In the genomic region with DNA sequence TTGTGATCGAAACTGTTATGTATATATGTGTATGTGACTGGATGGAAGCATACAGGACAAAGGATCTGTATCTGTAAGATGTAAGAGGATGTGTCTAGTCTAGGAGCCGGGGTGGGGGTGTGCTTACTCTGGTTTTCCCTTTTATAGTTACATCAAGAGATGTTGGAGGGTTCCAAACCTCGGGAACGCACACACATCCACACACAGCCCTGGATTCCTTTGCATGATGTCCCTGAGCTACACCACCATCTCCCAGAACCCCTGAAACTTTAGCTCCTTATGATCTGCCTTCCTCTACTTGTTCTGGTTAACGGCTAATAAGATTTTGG, we compare ENCODE assay signal across 9 mouse cellular contexts. TPM values are rescaled to one million over a fixed set of nuclear protein-coding genes. Genes with fewer than 3 reads are reported as not detected.
DNase-seq lines count a peak whose midpoint lies in the region; ATAC-seq lines count a peak whose summit lies in the region.
"Had no signal": no experiment of that assay in that cellular context is flagged by ENCODE, and none has a peak within 500 bp of the region (broad histone marks: within the 10 kb centered on the region; RNA-seq: fewer than 3 reads in every experiment).

No protein-coding gene starts in this region.

- H3K4me2 ChIP-seq in heart, embryonic 11.5 days, result peak overlapping the region; percentile 95
- H3K4me2 ChIP-seq in forebrain, embryonic 16.5 days (ENCODE audit: low read length), result peak overlapping the region; percentile 37; the same call in 1 of the 2 replicates
- peak overlapping the region; percentile 95 for H3K4me2 ChIP-seq in liver, embryonic 11.5 days

- 87% methylated on average over 5 of the region's 5 CpGs for WGBS in heart, embryonic 11.5 days (ENCODE audit: insufficient replicate concordance)
- 91% methylated on average over 5 of the region's 5 CpGs for WGBS in forebrain, embryonic 16.5 days
- 75% methylated on average over 5 of the region's 5 CpGs for WGBS in liver, embryonic 11.5 days

- H3K9me3 ChIP-seq in heart, embryonic 11.5 days (replicated peaks; ENCODE audit: control insufficient read depth, low read length), result no peaks in the 10 kb centered on the region
- no peaks in the 10 kb centered on the region for H3K9me3 ChIP-seq in forebrain, embryonic 16.5 days (ENCODE audit: control insufficient read depth, low read length)
- H3K9me3 ChIP-seq in liver, embryonic 11.5 days (ENCODE audit: control insufficient read depth, low read length), result no peaks in the 10 kb centered on the region
- H3K9me3 ChIP-seq: midbrain, embryonic 12.5 days had no signal

- H3K27me3 ChIP-seq in heart, embryonic 11.5 days (ENCODE audit: control insufficient read depth, insufficient read depth, low read length), result peaks cover 7% of the 10 kb centered on the region; the same call in 1 of the 2 replicates
- no peaks in the 10 kb centered on the region for H3K27me3 ChIP-seq in forebrain, embryonic 16.5 days (replicated peaks; ENCODE audit: control insufficient read depth, insufficient read depth, low read length)
- H3K27me3 ChIP-seq in liver, embryonic 11.5 days (replicated peaks; ENCODE audit: control insufficient read depth, insufficient read depth, low read length), result no peaks in the 10 kb centered on the region

- ATAC-seq in heart, embryonic 11.5 days (replicated peaks; ENCODE audit: insufficient number of reproducible peaks, low FRiP score, low TSS enrichment), result no peak
- no peak for ATAC-seq in forebrain, embryonic 16.5 days
- ATAC-seq in liver, embryonic 11.5 days (replicated peaks; ENCODE audit: low FRiP score), result no peak

- DNase-seq in heart, adult 8-10 months (ENCODE audit: low spot score), result no peak
- peak; percentile 70 for DNase-seq in 3T3-L1 (ENCODE audit: low read depth, low spot score)
- no peak for DNase-seq in liver, embryonic 11.5 days (ENCODE audit: low spot score)
- no peak for DNase-seq in spleen, postnatal 4 days (ENCODE audit: low spot score in 2 of 2)
- no peak for DNase-seq in gastrocnemius, adult 8-10 months (ENCODE audit: low spot score in 2 of 2)
- no peak for DNase-seq in layer of hippocampus, adult 8-10 months (ENCODE audit: low spot score in 2 of 2)

- peak overlapping the region; percentile 78 for H3K27ac ChIP-seq in heart, embryonic 11.5 days (ENCODE audit: low read depth, low read length)
- H3K27ac ChIP-seq in forebrain, embryonic 16.5 days (ENCODE audit: low read length), result peak overlapping the region; percentile 44; the same call in 1 of the 2 replicates
- H3K27ac ChIP-seq in liver, embryonic 11.5 days (ENCODE audit: low read depth, low read length), result peak overlapping the region; percentile 60; the same call in 1 of the 2 replicates
- H3K27ac ChIP-seq: midbrain, embryonic 12.5 days had no signal

- no peak overlapping the region for H3K9ac ChIP-seq in heart, embryonic 11.5 days (ENCODE audit: low read depth, low read length)
- no peak overlapping the region for H3K9ac ChIP-seq in forebrain, embryonic 16.5 days (replicated peaks; ENCODE audit: low read depth, low read length)
- peak overlapping the region; percentile 83 for H3K9ac ChIP-seq in liver, embryonic 11.5 days (ENCODE audit: low read depth, low read length)
- H3K9ac ChIP-seq: midbrain, embryonic 12.5 days had no signal

- no peak overlapping the region for H3K4me3 ChIP-seq in heart, embryonic 11.5 days (ENCODE audit: low read depth, low read length)
- H3K4me3 ChIP-seq in forebrain, embryonic 16.5 days (replicated peaks; ENCODE audit: low read length), result no peak overlapping the region
- peak overlapping the region; percentile 67 for H3K4me3 ChIP-seq in liver, embryonic 11.5 days (ENCODE audit: low read depth, low read length)

- no peaks in the 10 kb centered on the region for H3K36me3 ChIP-seq in heart, embryonic 11.5 days (ENCODE audit: control insufficient read depth, insufficient read depth, low read length)
- no peaks in the 10 kb centered on the region for H3K36me3 ChIP-seq in forebrain, embryonic 16.5 days (ENCODE audit: control insufficient read depth, insufficient read depth)
- peaks cover 14% of the 10 kb centered on the region; the same call in 1 of the 2 replicates for H3K36me3 ChIP-seq in liver, embryonic 11.5 days (ENCODE audit: control insufficient read depth, insufficient read depth, low read length)
- H3K36me3 ChIP-seq: midbrain, embryonic 12.5 days had no signal

- H3K4me1 ChIP-seq in heart, embryonic 11.5 days (ENCODE audit: control insufficient read depth, insufficient read depth, low read length), result peaks cover 36% of the 10 kb centered on the region
- H3K4me1 ChIP-seq in forebrain, embryonic 16.5 days (replicated peaks; ENCODE audit: control insufficient read depth, insufficient read depth, low read length), result peaks cover 26% of the 10 kb centered on the region
- peaks cover 30% of the 10 kb centered on the region for H3K4me1 ChIP-seq in liver, embryonic 11.5 days (replicated peaks; ENCODE audit: control insufficient read depth, insufficient read depth, low read length)

RNA-seq across cellular contexts. Expression of gene Angptl4, which starts 1.7 kb away (rescaled TPM):
- polyA plus RNA-seq in heart, embryonic 11.5 days (2014; fragmentation: Nextera tagmentation; extraction: Ambion mirVana), result 7.6 and 10.5 TPM in 2 replicates
- 1 to 10 TPM; 2.9 to 9.8 (median 8.3) TPM for total RNA-seq in heart, adult 8-10 months (2022)
- 15.5 and 16.2 TPM in 2 replicates for polyA plus RNA-seq in forebrain, embryonic 16.5 days (2015; fragmentation: Nextera tagmentation; extraction: Ambion mirVana)
- polyA plus RNA-seq in liver, embryonic 11.5 days (2014; fragmentation: Nextera tagmentation; extraction: Ambion mirVana), result 28.1 and 31.9 TPM in 2 replicates
- 1 to 10 TPM in 3 of 4 experiments, under 1 TPM in 1; 0.41 to 5.5 (median 3.0) TPM for total RNA-seq in gastrocnemius, adult 8-10 months (2022)
- 1 to 10 TPM; 1.7 to 3.0 (median 2.2) TPM for total RNA-seq in layer of hippocampus, adult 8-10 months (2022)

RNA-seq across cellular contexts. Expression of gene Rab11b, which starts 19.6 kb away (rescaled TPM):
- 254 and 285 TPM in 2 replicates for polyA plus RNA-seq in heart, embryonic 11.5 days (2014; fragmentation: Nextera tagmentation; extraction: Ambion mirVana)
- total RNA-seq in heart, adult 8-10 months (2022), result 100 to 1,000 TPM; 248 to 275 (median 267) TPM
- 411 and 469 TPM in 2 replicates for polyA plus RNA-seq in forebrain, embryonic 16.5 days (2015; fragmentation: Nextera tagmentation; extraction: Ambion mirVana)
- polyA plus RNA-seq in liver, embryonic 11.5 days (2014; fragmentation: Nextera tagmentation; extraction: Ambion mirVana), result 184 and 199 TPM in 2 replicates
- total RNA-seq in gastrocnemius, adult 8-10 months (2022), result 100 to 1,000 TPM; 131 to 136 (median 133) TPM
- total RNA-seq in layer of hippocampus, adult 8-10 months (2022), result 100 to 1,000 TPM; 272 to 320 (median 292) TPM

RNA-seq across cellular contexts. Expression of gene Kank3, which starts 30.4 kb away (rescaled TPM):
- polyA plus RNA-seq in heart, embryonic 11.5 days (2014; fragmentation: Nextera tagmentation; extraction: Ambion mirVana), result 30.1 and 43.2 TPM in 2 replicates
- total RNA-seq in heart, adult 8-10 months (2022), result 10 to 100 TPM; 44.4 to 64.9 (median 51.3) TPM
- polyA plus RNA-seq in forebrain, embryonic 16.5 days (2015; fragmentation: Nextera tagmentation; extraction: Ambion mirVana), result 40.5 and 45.4 TPM in 2 replicates
- polyA plus RNA-seq in liver, embryonic 11.5 days (2014; fragmentation: Nextera tagmentation; extraction: Ambion mirVana), result 21.4 and 23.4 TPM in 2 replicates
- 10 to 100 TPM; 12.4 to 17.4 (median 14.8) TPM for total RNA-seq in gastrocnemius, adult 8-10 months (2022)
- 10 to 100 TPM; 26.9 to 41.2 (median 31.4) TPM for total RNA-seq in layer of hippocampus, adult 8-10 months (2022)

RNA-seq across cellular contexts. Expression of gene Rps28, which starts 44.4 kb away (rescaled TPM):
- 654 and 701 TPM in 2 replicates for polyA plus RNA-seq in heart, embryonic 11.5 days (2014; fragmentation: Nextera tagmentation; extraction: Ambion mirVana)
- total RNA-seq in heart, adult 8-10 months (2022), result 100 to 1,000 TPM; 691 to 822 (median 750) TPM
- 480 and 560 TPM in 2 replicates for polyA plus RNA-seq in forebrain, embryonic 16.5 days (2015; fragmentation: Nextera tagmentation; extraction: Ambion mirVana)
- polyA plus RNA-seq in liver, embryonic 11.5 days (2014; fragmentation: Nextera tagmentation; extraction: Ambion mirVana), result 1,026 and 1,173 TPM in 2 replicates
- total RNA-seq in gastrocnemius, adult 8-10 months (2022), result 100 to 1,000 TPM; 634 to 807 (median 649) TPM
- total RNA-seq in layer of hippocampus, adult 8-10 months (2022), result 100 to 1,000 TPM; 686 to 890 (median 782) TPM

RNA-seq across cellular contexts. Expression of gene Ndufa7, which starts 44.4 kb away (rescaled TPM):
- 457 and 481 TPM in 2 replicates for polyA plus RNA-seq in heart, embryonic 11.5 days (2014; fragmentation: Nextera tagmentation; extraction: Ambion mirVana)
- 100 to 1,000 TPM; 676 to 749 (median 700) TPM for total RNA-seq in heart, adult 8-10 months (2022)
- 386 and 402 TPM in 2 replicates for polyA plus RNA-seq in forebrain, embryonic 16.5 days (2015; fragmentation: Nextera tagmentation; extraction: Ambion mirVana)
- polyA plus RNA-seq in liver, embryonic 11.5 days (2014; fragmentation: Nextera tagmentation; extraction: Ambion mirVana), result 390 and 411 TPM in 2 replicates
- total RNA-seq in gastrocnemius, adult 8-10 months (2022), result 100 to 1,000 TPM; 371 to 396 (median 385) TPM
- 100 to 1,000 TPM; 196 to 215 (median 203) TPM for total RNA-seq in layer of hippocampus, adult 8-10 months (2022)

Comparison
In these comparisons a context has a peak if more than half of its experiments do, and no peak if none do; other contexts are left out.
1. H3K4me2 ChIP-seq: peak in every context shown above with its lines; median percentile 95 in heart, embryonic 11.5 days; 95 in liver, embryonic 11.5 days; 37 in forebrain, embryonic 16.5 days.